Mouse (Mus musculus): Measurements from ENCODE around the gene Dbndd2.
A peak's percentile ranks its signal among the peaks of the same experiment; 100 is the strongest.

The Dbndd2 gene

DNA sequence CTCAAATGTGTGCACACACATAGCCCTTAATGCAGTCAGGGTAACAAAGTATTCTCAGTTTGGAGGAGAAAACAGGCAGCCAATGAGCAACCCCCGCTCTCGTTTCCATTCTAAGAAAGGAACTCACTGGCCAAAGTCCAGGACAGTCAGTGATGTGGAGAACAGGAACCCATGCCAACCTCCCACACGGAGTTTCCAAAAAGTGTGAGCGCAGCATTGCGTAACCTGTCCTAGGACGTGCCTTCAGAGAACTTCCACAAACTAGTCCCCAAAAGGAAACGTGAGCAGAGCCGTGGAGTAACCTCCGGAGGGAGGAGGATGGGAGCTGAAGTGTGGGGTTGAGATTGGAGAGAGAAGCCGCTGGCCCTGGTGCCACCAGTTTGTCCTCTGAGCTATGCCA is 31.1 kb upstream of the Dbndd2 start:
- no peak for DNase-seq

- no peak for DNase-seq
Measured at GRCm38 (mm10) chr2:164455421-164456190, 30.3 kb upstream of the Dbndd2 start.

DNA sequence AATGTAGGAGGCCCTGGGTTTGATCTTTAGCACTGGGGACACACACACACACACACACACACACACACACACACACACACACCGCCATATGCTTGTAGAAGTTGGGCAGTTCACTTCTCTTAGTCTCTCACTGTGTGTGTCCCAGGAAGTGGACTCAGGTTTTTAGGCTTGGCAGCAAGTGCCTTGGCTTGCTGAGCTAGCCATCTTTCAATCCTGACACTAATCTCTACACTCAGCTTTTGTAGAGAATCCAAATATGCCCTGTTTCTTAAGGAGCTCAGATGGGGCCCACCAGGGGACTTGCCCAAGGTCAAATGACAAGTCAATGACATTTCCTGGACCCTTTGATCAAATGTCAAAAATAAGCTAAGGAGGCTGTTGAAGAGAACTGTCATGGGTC is 29.5 kb upstream of the Dbndd2 start:
- DNase-seq: no peak

- no peak for DNase-seq
Measured at GRCm38 (mm10) chr2:164456864-164457300, 29.0 kb upstream of the Dbndd2 start, which contains the start of gene Sys1. Gene Sys1 (plus strand): TSS chr2:164456964.

DNA sequence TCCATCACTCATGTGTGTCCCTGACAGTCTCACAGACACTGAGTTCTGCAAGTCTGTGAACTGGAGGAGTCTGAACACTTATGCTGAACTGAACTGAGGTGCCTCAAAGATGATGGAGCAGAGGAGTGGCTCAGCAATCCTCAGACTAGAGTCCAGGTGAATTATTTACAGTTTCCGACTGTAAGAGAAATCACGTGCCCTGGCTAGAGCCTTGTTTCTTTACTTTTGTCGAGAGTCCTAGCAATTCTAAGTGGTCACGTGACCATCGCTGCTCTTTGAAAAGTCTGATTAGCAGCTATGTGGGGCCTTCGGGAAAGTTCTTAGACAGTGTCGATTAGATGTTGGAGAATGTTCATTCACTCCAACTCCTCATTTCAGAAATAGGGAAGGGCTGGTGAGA is 28.0 kb upstream of the Dbndd2 start:
- DNase-seq: no peak

GRCm38 (mm10) chr2:164458535-164458934 is 27.4 kb upstream of the Dbndd2 start:
- no peak for DNase-seq

- DNase-seq: peak; percentile 97
Measured at GRCm38 (mm10) chr2:164460745-164461551, 25.0 kb upstream of the Dbndd2 start, which contains the start of gene Gm20458. Gene Gm20458 (plus strand): TSS chr2:164460967.

- no peak for DNase-seq
Measured at GRCm38 (mm10) chr2:164465161-164465560, 20.7 kb upstream of the Dbndd2 start.

DNA sequence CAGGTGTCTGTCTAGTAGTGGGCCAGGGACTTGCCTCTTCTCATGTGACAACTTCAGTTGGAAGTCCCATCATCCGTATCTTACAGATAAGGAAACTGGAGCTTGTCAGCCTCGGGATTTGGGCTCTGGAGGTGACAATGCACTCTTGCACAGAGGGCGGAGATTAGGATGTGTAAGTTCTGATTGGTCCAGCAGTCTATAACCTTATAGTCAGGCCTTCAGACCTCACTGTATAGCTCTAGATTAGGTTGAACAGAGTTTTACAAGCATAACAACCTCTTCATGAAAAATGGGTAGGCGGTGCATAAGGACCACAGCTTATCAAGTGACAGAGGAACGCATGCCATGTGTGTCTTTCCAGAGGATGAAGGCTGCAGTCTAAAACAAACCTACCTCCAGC is 19.1 kb upstream of the Dbndd2 start:
- DNase-seq: no peak

DNA sequence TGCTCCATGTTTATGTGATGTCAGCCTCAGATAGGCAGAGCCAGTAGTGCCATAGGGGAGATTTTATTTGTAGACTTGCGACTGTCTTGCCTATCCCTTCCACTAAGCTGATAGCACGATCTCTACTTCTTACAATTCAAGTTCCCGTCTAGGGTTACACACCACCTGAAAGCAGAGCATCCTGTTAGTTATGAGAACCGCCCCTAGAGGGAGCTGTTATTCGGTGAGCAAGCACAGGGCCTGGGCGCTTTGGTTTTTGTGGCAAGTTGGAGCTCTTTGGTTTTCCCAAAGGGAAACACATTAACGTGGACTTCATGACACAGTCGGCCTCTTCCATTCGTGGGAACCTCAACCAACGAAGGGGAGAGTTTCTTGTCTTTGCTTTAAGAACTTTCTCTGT is 15.7 kb upstream of the Dbndd2 start:
- no peak for DNase-seq

- no peak for DNase-seq
Measured at GRCm38 (mm10) chr2:164473624-164474023, 12.3 kb upstream of the Dbndd2 start, which contains the start of gene Trp53tg5. Gene Trp53tg5 (minus strand): TSS chr2:164473724.

- DNase-seq: peak; percentile 74
Measured at GRCm38 (mm10) chr2:164486258-164487114, 580 bp downstream of the Dbndd2 start.

DNA sequence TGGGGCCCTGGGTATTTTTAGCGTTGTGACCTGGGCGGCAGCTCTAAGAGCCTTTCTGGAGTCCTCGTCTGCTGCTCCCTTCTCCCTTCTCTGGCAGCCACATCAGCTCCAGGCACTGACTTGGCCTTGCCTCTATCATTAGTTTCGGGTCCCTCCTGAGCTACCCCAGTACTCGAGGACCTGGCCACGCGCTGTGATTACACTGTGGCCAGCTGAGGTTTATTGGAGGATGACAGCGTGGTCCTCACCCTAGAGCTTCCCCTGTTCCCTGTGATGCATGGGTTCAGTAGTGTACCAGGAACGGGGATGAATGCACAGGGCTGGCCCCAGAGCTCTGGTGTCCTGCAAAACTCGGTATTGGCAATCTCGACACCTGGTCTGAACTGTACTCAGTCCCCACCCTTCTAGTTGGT is 1.2 kb downstream of the Dbndd2 start:
- DNase-seq: no peak

DNA sequence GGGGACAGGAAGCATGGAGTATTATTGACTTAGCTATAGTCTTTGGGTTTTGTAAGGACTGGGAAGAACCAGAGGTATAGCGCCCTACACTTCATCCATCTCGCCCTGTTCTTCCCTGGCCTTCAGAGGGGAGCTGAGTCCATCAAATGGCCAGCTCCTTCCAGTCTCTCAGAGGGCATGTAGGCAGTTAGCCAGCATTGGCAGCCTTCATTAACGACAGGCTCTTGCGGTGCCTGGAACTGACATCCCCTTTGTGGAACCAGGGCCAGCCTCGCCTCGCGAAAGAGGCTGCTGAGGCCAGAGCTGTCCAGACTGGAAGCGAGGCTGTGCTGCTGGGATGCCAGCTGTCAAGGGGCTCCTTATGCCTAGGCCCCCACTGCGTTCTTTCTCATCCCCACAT is 1.9 kb downstream of the Dbndd2 start:
- peak; percentile 73 for DNase-seq

DNA sequence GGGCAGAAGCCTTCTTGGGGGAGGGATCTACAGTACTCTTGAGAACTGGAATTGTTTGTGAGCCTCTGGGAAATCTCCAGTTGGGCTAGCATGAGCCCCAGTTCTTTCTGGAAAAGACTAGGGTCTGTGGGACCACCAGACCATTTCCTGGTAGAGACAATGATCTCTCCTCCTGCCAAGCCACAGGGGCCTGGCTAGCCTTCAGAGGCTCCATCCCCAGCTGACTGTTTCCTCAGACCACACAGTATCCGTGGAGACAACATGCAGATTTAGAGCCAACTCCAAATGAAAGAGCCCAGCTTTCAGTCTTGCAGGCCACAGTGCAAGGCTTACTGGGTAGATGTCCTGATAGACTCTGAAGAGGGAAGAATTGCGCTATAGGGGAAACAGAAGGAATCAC is 8.2 kb downstream of the Dbndd2 start:
- no peak for DNase-seq

DNA sequence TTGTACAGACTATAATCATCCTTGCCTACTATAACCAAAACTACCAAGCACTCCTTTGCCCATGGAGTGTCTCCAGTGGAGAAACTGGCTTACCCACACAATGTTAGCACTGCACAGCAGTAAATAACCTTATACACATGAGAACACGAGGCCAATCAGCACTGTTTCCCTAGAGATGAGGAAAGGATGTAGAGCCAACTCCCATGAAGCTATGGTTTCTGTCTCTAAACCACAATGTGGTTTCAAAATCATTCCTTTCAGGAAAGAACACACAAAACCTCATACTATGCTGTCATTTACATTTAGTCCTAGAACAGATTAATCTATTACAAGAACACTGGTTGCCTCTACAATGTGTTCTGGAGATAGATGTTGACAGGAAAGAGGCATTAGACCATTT is 10.4 kb downstream of the Dbndd2 start:
- no peak for DNase-seq

- peak; percentile 83 for DNase-seq
Measured at GRCm38 (mm10) chr2:164496847-164497690, 11.2 kb downstream of the Dbndd2 start, which contains the start of gene Pigt. Gene Pigt (plus strand): TSS chr2:164497520.

- no peak for DNase-seq
Measured at GRCm38 (mm10) chr2:164497691-164498268, 11.9 kb downstream of the Dbndd2 start.

GRCm38 (mm10) chr2:164499317-164499716 is 13.4 kb downstream of the Dbndd2 start:
- DNase-seq: no peak

DNA sequence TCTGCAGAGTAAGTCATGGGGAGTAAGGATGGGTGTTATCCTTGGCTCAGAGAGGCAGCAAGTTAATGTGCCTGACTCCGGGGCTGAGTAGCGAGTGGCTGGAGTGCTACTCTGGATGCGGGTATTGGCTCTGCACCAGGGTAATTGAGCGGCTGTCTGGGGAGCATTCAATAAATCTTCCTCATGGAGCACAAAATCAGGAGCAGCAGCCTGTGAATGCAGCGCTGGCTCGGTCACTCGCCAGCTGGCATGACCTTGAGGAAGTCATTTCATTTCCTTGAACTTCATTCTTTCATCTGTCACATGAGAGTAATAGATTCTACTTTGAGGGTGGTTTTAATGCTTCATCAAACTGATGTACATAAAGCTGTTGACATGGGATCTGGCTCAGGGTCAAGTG is 14.6 kb downstream of the Dbndd2 start:
- DNase-seq: no peak

GRCm38 (mm10) chr2:164504919-164505318 is 19.0 kb downstream of the Dbndd2 start:
- DNase-seq: no peak
